Mouse (Mus musculus) layer of hippocampus, adult 18-20 months (tissue): ENCODE data around the gene Mgea5. TPM values are rescaled to one million over a fixed set of nuclear protein-coding genes. Genes with fewer than 3 reads are reported as not detected.

ENCODE experiments used
- DNase-seq, 2 experiments: peaks; one replicate each; pipeline ENCODE4 v3.0.0; 2022; ENCODE audit warnings: low spot score in 2 of 2
- total RNA-seq, 2 experiments: library from RNA; stranded (reverse); gene quantifications; 2 replicates each; pipeline ENCODE4 v1.2.3; 2021

The Mgea5 gene
- total RNA-seq, 2 experiments from 2014 or later = 153 to 160 TPM

DNA sequence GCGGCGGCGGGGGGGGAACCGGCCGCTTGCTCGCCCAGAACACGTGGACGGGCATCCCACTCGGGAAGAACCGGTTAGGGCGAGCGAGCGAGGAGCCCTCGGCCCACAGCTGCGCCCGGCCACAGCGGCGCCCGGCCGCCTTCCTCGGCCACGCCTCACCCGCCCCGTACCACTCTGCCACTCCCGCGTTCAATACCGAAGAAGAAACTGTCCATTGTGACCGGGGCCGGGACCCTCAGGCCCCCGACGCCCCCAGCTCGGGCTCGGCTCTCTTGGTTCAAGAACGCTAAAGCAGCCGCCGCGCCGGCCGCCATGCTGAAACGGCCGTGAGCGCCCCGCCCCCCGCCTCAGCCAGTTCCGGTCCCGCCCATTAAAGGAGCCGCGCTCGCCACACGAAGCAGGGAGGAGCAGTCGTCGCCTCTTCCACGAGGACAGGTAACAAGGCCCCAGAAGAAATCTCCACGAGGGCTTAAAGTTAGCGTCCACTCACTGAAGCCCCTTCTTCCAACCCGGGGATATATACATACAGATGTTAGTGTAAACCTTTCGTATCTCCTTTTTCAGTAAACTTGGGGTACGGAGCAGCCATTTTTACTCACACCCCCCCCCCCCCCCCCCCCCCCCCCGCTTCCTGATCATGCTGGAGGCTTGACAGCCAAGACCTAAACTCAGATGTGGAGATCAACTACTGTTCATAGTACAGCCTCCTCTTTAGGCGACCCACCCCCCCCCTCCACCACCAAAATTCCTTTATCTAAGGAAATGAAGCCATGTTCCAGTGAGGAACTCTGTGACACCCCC lies 34.2 kb downstream of the Mgea5 start, which contains the start of gene Npm3:
Gene Npm3, minus strand, starts transcription at position 349 of the 801 bp plus-strand sequence.
- peak; percentile 74 to 85 for DNase-seq

DNA sequence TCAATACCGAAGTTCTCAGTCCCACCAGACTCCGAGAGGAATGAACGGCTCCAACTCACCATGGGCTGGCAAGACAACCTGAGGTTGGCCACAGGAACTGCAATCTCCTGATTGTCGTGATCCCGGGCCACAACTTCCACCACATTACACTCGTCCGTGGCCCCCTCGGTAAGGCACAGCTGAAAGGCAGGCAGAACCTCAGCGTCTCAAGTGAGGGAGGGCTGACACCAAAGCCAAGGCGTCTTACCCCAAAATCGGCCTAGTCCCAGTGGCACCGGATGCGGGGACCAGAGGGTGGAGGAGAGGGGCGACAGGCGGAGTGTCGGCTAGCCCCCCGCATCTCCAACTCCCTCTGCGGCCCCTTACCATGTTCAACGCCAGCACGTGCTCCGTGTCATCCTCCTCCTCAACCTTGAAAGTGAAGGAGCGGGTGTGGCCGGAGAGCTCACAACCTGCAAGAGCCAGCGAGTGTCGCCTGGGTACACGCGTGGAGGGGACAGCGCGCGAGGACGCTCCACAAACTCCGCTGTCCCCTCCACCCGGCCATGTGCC lies 34.9 kb downstream of the Mgea5 start:
- peak in 1 of 2 experiments; percentile 32 for DNase-seq

DNA sequence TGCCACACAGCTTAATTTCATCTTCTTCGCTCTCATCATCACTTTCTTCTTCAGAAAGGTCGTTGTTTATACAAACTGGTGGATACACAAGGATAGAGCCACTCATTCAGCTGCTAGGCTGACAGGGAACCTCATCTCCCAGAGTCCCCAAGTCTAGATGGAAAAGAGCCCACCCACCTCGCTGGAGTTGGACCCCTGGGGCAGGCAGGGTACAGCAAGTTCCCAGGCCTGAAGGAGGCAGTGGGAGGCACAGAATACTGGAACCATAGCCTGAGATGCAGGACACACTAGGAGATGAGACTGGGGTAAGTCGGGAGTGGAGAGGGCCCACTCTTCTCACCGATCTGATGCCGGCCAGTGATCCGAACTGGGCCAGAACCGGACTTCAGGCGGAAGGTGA lies 35.4 kb downstream of the Mgea5 start:
- DNase-seq = no peak

DNA sequence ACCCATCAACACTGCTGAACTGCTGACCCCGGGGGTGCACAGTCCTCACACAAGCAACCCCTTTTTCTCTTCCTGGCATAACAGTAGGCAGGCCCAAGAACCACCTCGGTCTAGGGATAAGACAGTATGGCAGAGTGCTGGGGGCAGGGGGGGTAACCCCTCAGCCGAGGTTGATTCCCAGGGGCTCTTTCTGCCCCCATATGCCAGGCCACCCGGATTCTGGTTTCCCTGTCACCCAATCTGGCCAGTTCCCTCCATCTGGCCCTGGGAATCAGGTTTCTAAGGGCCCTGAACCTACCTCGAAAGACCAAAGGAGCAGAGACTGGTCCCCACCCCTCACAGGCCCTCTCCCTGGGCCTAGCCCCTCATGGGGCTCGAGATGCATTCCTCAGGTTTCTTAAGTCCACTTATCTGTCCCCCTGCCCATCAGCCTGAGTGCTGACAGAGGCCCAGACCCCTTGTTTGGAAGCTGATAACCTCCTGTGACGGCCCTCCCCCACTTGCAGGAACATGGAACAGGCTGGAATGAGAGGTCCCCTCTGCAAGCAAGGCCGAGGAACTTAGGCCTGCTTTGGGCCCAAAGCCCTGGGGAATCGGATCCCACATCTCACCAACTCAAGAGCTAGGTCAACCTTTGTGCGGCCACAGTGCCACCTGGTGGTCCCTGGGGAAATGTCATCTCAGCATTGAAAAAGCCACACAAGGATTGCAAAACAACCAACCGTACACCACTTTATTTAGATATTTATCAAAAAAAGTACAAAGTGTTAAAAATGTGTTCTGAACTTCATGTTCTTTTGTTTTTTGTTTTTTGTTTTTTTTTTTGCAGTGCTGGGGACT lies 36.4 kb downstream of the Mgea5 start:
- DNase-seq = peak; percentile 74 to 94

DNA sequence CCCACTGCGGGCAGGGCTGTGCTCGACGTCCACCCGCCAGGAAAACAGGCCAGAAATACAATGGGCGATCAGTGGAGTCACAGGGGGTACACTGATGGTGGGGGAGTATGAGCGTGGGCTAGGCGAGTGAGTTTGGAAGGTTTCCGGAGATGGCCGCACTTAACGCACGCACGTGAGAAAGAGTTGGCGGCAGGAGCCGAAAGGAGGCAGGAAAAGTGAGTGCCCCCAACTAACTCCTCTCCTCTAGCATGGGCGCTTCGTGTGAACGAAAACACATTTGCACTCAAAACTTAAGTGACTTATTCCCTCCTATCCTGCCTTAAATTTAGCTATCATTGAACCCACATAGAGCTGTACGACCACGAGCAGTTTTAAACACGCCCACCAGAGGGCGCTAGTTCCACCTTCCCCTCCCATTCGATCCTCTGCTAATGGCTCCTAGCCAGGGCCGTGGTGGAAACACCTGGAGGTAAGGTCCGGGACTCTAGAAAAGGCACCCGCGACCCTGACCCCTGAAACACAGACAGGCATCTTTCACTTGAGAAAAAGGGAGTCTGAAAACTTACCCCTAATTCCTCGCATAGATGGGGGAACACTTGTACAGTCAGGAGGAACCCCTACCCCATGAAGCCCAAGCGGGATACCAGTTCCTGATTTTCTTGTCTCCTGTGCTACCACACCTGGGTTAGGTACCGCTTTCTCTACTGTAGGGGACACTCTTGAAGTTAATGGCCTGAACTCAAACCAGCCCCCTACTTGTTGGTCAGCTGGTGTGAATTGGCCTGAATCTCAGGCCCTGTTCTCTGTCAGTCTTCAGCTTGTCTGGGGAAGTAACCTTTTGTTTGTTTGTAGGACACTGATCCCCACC lies 37.2 kb downstream of the Mgea5 start:
- peak; percentile 64 to 86 for DNase-seq

DNA sequence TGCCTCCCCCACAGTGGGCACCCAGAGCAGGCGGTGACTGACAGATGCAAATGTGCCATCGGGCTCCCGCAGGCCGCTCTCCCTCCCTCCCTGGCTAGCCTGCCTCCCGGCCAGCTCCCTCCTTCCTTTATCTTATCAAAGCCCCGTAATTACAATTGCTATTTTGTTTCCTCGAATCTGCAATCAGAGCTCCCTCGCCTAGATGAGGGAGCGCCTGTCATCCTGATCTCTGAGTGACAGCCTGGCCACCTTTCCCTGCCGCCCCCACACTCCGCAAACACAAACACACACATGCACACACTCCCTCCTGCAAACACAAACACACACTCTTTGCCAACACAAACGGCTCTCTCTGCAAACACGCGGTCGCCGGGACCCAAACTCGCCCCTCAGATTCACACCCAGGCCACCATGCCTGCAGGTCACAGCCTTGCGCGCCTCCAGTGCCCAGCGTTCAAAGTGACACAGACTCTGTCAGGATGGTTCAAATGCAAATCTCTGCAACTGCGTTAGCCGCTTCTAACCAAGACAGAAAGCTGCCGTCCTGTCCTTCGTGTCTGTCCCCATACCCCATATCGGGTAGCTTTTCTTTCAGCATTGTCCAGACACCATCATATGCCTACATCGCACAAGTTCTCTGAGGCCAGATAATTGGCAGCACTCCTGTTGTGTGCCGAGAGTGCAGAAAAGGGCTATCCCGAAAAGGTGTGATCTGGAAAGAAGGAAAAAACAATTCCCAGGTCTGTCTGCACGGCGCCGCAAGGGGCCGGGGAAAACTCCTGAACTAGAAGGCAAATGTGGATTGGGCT lies 38.1 kb downstream of the Mgea5 start:
- DNase-seq = no peak

DNA sequence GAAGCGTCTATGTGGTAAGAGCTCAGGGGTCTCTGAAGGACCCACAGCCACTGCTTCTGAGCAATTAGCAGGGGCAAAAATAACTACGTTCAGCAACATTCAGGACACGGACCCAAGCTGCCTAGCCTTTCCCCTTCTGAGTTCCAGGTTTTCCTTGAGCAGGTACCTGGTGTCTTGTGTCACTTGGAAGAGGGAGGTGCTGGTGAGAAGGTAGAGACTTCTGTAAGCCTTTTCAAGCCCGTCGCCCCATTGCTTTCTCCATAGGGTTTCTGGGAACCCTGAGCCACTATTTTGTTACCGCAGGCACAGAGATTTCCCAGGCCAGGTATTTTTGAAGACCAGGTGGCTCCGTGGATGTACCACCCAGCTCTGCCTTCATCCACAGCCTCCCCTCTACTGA lies 40.0 kb downstream of the Mgea5 start:
- no peak for DNase-seq

DNA sequence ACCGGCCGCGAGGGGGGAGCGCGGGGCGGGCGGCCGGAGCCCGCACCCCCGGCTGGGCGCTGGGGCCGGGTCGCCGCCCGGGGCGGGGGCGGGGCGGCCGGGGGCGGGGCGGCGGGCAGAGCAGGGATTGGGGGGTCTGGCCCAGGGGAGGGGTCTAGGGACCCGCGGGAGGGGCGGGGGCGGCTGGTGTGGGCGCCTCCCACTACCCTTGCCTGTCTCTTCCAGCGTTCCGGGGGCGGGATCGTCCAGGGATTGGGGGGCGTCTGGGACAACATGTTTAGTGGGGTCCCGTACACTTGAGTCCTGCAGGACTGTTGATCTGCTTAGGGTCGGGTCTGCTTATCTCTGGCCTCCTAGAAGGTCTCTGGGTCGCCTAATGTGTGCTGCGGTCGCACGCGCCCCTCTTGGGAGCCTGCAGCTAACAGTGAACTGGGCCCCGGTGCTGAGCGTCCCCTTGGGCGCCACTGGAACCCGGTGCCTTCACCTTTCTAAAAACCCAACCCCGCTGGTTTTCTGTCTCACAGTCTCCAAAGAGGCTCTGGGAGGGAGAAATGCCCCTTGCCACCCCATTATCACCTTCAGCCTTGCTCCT lies 40.6 kb downstream of the Mgea5 start:
- DNase-seq = no peak

DNA sequence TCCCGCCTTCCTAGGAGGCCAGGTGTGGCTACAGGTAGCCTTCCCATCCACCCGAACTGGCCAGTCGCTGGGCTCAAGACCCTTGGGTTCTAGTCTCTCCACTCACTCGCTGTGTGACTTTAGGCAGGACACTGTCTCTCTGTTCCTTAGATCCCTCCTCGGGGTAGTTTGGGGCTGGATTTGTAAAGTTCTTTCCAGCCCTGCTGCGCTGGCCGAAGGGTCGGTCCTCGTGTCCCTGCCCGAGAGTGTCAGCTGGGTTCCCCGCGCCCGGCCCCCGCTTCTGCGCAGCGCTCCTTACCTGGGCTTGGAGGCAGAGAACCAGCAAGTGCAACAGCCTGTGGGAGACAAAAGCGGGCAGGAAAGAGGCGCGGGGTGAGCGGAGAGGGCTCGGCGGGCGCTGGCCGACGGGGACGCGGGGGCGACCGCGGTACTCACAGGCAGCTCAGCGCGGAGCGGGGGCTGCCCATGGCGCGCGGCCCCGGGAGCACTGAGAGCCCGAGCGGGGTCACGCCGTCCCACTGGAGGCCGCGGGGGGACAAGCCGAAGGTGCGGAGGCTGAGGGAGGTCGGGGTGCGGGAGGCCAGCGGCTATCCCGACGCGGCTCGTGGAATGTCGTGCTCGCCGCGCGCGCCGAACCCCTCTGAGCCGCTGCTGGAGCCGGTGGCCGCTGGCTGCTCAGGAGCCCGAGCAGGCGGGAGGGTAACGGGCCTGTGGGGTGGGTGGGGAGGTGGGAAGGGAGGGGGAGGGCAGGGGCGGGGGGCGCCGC lies 41.2 kb downstream of the Mgea5 start, which contains the start of gene Fgf8:
Gene Fgf8, minus strand, starts transcription at position 698 of the 766 bp plus-strand sequence.
- DNase-seq = no peak

DNA sequence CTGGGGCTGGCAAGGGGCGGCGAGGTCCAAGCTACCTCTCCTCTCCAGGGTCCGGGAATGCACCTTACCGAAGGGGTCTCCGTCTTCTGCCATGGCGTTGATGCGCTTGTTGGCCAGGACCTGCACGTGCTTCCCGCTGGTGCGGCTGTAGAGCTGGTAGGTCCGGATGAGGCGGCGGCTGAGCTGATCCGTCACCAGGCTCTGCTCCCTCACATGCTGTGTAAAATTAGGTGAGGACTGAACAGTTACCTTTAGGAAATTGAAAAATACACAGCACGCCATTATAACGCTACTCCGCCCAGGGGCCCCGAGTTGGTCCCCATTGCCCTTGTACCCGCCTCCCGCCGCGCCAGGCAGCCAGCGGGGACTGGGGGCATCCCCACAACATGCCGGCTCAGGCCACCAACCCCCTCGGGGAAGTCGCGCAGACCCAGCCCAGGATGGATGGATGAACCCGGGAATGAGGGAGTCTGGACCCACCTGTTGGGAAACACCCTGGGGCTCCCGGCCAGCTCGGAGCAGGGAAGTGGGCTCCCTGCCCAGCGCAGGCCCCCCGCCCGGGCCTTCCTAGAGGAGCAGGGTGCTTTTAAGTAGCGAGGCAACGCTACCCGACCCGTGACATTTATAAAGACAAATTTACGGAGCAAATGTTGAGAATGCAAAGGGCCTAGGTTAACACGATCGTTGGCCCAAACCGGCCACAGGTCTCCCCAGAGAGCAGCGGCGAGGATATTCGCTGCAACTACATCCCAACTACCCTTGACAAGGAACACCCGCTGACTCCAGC lies 42.0 kb downstream of the Mgea5 start:
- DNase-seq = no peak

DNA sequence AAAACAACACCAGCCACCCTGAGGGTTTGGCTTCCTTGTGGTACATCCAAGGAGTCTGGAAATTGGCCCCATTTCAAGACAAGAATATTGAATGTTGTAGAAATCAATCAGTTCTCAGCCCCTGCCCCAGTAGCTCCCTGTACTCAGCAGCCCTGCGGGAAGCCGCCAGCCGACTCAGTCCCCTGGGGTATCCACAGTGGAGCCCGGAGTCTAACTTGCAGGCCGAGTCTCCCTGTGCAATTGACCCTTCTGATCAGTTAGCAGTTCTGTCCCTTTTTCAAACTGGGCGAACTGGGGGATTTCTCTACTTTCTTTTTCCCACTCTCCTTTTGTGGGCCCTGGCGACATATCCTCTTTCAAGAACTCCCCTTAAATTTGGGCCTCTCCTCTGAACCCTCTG lies 42.8 kb downstream of the Mgea5 start:
- no peak for DNase-seq

DNA sequence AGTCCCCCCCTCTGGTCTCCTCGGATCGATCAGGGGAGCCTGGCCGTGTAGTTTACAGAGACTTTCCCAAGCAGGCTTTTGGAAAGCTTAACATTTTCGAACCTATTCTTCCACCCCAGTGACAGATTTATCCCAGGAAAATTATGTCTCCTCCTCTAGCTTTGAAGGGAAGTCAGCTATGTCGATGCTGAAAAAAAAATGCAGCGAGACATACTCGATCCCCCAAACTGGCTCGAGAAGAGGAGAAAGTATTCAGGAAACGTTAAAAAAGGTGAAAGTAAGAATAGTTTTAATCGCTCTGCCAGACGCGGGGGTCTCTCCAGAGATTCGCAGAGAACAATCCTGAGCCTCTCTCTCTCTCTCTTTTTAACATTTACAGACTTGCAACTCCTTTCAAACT lies 43.4 kb downstream of the Mgea5 start:
- DNase-seq = no peak

DNA sequence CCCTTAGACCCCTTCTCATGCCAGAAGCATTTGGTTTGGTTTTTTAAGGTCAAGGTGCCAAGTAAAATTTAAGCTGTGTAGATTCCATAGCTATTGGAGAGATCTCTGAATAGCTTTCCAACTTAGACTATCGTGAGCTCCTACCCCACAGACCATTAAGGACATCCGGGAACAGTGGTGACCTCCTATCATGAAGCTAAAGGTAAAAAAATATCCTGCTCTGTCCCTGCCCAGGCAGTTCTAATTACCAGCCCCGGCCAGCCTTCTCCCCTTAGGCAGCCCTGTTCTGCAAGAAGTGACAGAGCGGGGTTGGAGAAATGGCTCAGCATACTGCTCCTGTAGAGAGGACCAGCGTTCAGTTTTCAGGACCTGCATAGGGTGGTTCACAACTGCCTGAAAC lies 45.1 kb downstream of the Mgea5 start:
- DNase-seq = no peak

DNA sequence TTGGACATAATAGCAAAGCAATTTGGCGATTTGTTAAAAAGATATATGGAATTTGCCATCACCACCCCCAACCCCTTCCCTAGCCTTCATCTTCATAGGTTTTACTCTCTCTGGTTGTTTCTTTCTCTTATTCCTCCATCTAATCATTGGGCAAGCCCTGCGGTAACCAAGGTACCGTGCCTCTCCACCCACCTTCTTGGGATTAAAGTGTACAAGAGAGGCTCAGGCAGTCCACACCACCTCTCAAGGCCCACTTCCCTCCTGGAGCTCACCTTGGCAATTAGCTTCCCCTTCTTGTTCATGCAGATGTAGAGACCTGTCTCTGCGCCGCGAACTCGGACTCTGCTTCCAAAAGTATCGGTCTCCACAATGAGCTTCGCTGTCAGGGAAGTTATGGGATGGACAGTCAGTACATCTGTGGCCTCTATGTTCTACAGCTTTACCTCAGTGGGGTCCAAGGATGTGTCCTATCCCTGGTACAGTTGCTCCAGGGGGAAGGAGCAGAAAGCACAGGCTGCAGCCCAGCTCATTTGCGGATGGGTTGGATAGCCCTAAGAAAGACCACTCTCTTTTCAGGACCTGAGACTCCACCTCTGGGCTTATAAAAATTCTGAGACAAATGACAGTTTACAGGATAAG lies 45.7 kb downstream of the Mgea5 start:
- no peak for DNase-seq

DNA sequence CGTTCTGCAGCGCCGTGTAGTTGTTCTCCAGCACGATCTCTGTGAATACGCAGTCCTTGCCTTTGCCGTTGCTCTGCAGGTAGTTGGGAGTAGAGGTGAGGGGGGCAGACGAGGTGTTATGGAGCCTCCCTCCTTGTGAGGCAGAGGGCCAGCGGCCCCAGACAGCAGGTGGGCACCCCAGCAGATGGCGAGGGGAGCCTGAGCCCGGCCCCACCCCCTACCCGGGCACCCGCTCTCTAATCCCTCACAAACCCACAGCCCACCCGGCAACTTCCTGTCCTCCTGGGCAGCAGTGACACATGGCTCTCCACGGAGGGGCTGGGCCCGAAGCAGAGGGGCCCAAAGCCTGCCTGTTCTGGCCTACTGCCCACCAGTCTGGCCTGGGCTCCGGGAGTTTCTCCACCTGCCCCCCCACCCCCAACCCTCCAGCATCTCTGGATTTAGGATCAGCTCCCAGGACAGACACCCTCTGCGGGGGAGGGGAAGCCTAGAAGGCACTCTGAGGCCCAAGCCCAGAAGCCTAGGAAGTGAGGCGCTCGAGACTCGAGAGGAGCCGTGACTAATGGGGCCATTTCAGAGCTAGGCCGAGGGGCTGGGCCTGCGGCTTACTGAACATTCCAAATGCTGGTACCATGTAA lies 46.3 kb downstream of the Mgea5 start:
- DNase-seq = no peak

DNA sequence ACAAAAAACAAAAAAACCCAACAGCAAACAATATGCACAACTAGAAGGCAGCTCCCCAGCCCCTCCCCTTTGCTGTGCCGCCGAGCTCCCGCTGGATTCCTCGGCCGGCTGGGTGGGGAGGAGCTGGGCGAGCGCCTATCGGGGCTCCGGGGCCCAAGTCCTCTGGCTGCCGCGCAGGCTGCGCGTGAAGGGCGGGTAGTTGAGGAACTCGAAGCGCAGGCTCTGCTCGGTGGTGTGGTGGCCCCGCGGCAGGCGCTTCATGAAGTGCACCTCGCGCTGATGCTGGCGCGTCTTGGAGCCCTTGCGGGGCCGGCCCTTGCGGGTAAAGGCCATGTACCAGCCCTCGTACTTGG lies 46.8 kb downstream of the Mgea5 start:
- DNase-seq = no peak

DNA sequence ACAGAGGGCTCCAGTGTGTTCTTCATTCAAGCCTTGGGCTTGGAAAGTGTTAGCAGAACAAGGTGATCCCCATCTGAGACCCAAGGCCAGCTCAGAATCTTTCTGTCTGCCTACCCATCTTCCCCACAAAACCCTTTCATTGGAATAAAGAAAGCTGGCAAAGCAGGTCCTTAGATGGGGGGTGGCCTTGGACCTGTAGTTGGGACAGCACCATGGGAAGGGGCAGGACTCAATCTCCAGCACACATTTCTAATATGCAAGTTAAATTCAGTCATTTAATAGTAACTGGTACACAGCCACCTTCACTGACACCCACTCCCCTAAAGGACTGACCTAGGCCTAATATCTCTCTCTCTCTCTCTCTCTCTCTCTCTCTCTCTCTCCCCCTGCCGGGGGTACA lies 47.4 kb downstream of the Mgea5 start:
- DNase-seq = no peak
